Mouse (Mus musculus): ENCODE data around the gene 4930507D05Rik. TPM values are rescaled to one million over a fixed set of nuclear protein-coding genes. Genes with fewer than 3 reads are reported as not detected.

The 4930507D05Rik gene
- total RNA-seq (2021) = under 1 TPM; 0.11 to 0.13 TPM
- long read RNA-seq, experiment 1 = 0 reads
- long read RNA-seq, experiment 2 = 0 reads

DNA sequence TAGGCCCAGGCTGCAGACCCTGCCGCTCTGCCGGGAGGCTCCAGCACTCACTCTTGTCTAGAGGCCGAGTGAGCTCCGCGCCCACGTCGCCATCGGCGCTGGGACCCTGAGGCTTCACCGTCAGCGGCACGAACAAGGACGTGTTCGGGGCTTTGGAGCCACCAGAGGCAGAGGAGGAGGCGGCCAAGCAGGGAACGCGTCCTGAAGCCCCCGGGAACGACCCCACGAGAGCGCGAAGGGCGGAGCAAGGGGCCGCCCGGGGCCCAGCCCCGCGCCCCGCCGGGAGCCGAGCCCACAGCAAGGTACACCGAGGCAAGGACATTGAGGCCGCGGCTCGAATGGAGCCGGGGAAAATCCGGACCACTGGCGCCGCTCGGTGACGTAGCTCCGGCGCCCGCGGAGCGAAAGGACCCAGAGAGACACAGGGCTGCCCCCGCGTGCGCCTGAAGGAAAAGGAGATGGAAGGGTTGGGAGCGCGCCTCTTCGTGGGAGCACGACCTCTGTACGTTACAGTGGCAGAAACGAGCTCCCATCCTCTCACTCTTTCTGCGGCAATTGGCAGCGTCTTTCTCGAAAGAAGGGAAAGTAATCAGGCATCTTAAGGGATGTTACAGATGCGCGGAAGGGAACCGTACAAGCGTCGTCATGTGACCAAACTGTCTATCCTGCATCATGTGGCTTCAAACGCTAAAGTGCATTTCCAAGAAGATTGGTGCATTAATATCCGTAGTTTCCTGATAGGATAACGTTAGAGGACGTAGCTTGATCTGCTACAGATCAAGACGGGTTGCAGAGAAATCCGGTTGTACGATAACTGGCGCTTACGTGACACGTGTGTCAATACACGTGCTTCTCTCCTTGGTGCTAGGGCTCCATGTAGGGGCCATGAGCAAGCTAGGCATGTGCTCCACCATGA is at the start of gene 4930507D05Rik, which contains the start of gene Supv3l1:
4930507D05Rik (plus strand) TSS at position 126 of the 916 bp plus-strand sequence.
Supv3l1 (minus strand) TSS at position 375 of the 916 bp plus-strand sequence.
- Histone ChIP-seq H3K4me3 (peak within 1 kb of the TSS; percentile 90), H3K27ac (peak within 1 kb of the TSS; percentile 96)
- no peak for TF ChIP-seq CTCF (IDR thresholded peaks at IDR 0.05)
- DNase-seq = peak; percentile 94
- intact Hi-C loops (cut with DNase I) = loop anchor here (5.0 kb wide), 1 partner anchor 38 kb away; the partner anchor contains the start of gene Vps26a

GRCm38 (mm10) chr10:62401641-62402111 is 47.6 kb upstream of the 4930507D05Rik start:
- intact Hi-C loops (cut with DNase I) = no loop called here
- no peak overlapping the region for H3K27ac ChIP-seq
- no peak for TF ChIP-seq CTCF (IDR thresholded peaks at IDR 0.05)
- DNase-seq = peak; percentile 66
- H3K4me3 ChIP-seq = no peak overlapping the region; the same call in 1 of the 2 replicates

DNA sequence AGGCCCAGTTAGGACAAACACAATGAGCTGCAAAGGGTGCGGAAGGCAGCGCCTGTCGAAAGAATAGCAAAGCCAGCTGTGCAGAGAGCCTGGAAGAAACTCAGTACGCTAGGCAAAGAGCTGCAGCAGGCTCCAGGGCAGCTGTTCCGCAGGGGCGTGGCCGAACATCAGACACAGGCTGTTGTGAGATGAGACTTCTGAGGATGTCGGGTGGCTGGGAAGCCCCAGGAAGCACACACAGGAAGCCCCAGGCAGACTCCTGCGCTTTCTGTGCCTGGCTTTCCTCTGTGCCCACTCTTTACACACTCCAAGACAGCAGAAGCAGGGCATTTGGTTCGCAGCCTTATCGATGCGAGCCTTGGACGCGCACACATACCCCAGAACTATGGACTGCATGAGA is 44.4 kb upstream of the 4930507D05Rik start:
- intact Hi-C loops (cut with DNase I) = no loop called here
- TF ChIP-seq CTCF (IDR thresholded peaks at IDR 0.05) = no peak
- DNase-seq = peak; percentile 68
- Histone ChIP-seq H3K27ac (no peak overlapping the region), H3K4me3 (peak overlapping the region; percentile 39)

DNA sequence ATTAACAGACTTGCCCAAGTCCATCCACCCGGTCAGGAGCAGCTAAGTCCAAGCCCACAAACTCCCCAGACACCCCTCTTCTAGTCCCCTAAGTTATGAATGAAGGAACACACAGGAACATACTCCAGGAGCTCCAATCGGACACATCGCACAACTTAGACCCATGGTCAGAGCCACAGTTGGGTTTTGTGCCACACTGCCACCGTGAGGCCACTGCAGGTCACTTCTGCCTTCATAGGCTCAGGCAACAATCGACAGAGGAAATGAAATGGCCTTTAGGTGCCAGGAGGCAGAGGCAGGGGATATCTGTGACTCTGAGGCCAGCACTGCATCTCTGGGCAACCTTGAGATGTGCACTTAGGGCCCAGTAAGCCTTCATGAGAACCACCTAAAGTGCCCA is 38.3 kb upstream of the 4930507D05Rik start:
- peak; percentile 86 for TF ChIP-seq CTCF (IDR thresholded peaks at IDR 0.05)
- Histone ChIP-seq H3K27ac (no peak overlapping the region), H3K4me3 (no peak overlapping the region)
- intact Hi-C loops (cut with DNase I) = loop anchor here (1.0 kb wide), 1 partner anchor 136 kb away; no protein-coding TSS in a partner anchor
- DNase-seq = peak; percentile 69

- no peak for DNase-seq
- intact Hi-C loops (cut with DNase I) = loop anchor here (1.0 kb wide), 1 partner anchor 136 kb away; no protein-coding TSS in a partner anchor
- no peak overlapping the region for H3K4me3 ChIP-seq
- TF ChIP-seq CTCF (IDR thresholded peaks at IDR 0.05) = no peak
- no peak overlapping the region for H3K27ac ChIP-seq
Measured at GRCm38 (mm10) chr10:62411431-62412410, 37.6 kb upstream of the 4930507D05Rik start.

DNA sequence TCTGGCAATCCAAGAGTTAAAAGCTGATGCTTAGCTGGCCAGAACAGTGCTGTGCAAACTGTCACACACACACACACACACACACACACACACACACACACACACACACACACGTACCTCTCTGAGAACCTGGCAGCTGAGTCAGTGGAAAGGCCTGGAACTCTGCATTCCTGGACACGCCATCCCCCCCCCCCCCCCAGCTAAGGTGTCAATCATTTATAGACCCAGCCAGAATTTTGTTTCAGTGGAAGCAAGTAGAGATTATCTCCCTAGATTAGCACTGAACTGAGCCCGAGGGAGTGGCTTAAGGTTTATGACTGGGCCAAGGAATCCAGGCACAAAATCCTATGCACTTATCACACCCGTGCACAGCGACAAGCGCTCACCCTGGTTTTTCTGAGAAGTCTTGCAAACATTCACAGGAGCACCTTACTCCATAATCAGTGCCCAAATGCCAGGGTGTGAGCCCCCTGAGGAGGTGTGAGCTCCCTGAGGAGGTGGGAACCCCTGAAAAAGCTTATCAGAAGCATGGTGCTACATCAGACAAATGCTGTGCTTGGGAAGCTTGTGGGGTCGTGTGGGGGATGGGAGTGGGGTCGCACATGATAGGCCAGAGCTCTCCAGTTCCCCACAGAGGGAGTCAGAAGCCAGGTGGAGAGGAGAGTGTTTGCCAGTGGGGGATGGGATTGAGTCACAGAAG is 36.2 kb upstream of the 4930507D05Rik start:
- Histone ChIP-seq H3K27ac (no peak overlapping the region), H3K4me3 (no peak overlapping the region)
- no peak for DNase-seq
- no peak for TF ChIP-seq CTCF (IDR thresholded peaks at IDR 0.05)
- intact Hi-C loops (cut with DNase I) = no loop called here

DNA sequence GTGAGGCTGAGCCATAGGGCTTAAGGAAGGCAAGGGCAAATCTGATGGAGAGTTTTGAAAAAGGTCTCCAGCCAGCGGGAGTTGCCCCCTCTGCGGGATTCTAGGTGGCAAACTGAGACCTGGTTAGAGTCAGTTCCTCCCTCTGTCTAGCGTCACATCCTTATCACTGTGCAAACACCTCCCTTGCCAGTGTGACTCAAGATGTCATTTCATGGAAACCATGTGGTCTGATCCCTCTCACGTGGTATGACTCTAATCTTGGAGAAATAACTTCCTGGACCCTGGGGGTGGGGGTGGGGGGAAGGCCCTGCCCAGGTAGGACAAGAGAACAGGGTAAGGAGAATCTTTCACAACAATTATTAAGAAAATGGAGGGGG is 35.7 kb upstream of the 4930507D05Rik start:
- no peak overlapping the region for H3K27ac ChIP-seq
- no peak for DNase-seq
- TF ChIP-seq CTCF (IDR thresholded peaks at IDR 0.05) = no peak
- intact Hi-C loops (cut with DNase I) = no loop called here
- no peak overlapping the region for H3K4me3 ChIP-seq

GRCm38 (mm10) chr10:62418831-62419356 is 30.4 kb upstream of the 4930507D05Rik start:
- no peak overlapping the region for H3K4me3 ChIP-seq
- intact Hi-C loops (cut with DNase I) = no loop called here
- DNase-seq = no peak
- no peak overlapping the region for H3K27ac ChIP-seq
- TF ChIP-seq CTCF (IDR thresholded peaks at IDR 0.05) = no peak

- TF ChIP-seq CTCF (IDR thresholded peaks at IDR 0.05) = no peak
- H3K4me3 ChIP-seq = no peak overlapping the region
- no peak overlapping the region for H3K27ac ChIP-seq
- no peak for DNase-seq
- intact Hi-C loops (cut with DNase I) = no loop called here
Measured at GRCm38 (mm10) chr10:62419422-62419821, 29.9 kb upstream of the 4930507D05Rik start.

DNA sequence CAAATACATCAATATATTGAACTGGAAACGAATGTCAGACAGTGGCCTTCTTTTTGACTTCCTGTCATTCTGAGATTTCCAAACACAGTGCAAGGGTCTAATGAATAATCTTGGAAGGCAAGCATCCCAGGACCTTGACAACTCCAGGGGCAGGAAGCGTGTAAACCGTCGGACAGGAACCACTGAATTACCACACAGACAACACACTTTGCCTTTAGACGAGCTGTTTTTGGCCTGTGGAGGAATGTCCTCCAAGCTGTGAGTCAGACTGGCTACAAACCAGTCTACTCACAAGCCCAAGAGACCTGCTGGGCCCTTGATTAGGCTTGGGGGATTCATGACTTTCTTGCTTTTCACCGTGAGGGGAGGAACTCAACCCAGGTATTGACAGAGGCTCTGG is 28.9 kb upstream of the 4930507D05Rik start:
- Histone ChIP-seq H3K27ac (no peak overlapping the region), H3K4me3 (no peak overlapping the region)
- intact Hi-C loops (cut with DNase I) = no loop called here
- no peak for TF ChIP-seq CTCF (IDR thresholded peaks at IDR 0.05)
- DNase-seq = no peak

GRCm38 (mm10) chr10:62421127-62421526 is 28.2 kb upstream of the 4930507D05Rik start:
- DNase-seq = no peak
- Histone ChIP-seq H3K27ac (no peak overlapping the region), H3K4me3 (no peak overlapping the region)
- no peak for TF ChIP-seq CTCF (IDR thresholded peaks at IDR 0.05)
- intact Hi-C loops (cut with DNase I) = no loop called here

All from gastrocnemius, adult 2 months (tissue).